Mouse (Mus musculus) C2C12 (cell line): Measurements from ENCODE around the gene Rasgrp3. TPM values are rescaled to one million over a fixed set of nuclear protein-coding genes. Genes with fewer than 3 reads are reported as not detected.

Experiments used
- H3K27me3 ChIP-seq: one replicate; pipeline ENCODE4 v1.6.1; 2011; ENCODE audit not compliant: control insufficient read depth, insufficient read depth, insufficient read length
- H3K36me3 ChIP-seq: one replicate; pipeline ENCODE4 v1.6.1; 2011; ENCODE audit not compliant: control insufficient read depth, insufficient read depth
- H3K4me3 ChIP-seq: one replicate; pipeline ENCODE4 v1.5.1; 2011; ENCODE audit warnings: mild to moderate bottlenecking, control low read depth; ENCODE audit not compliant: poor library complexity, insufficient read depth, severe bottlenecking
- H3K79me2 ChIP-seq: one replicate; pipeline ENCODE4 v1.6.1; 2011; ENCODE audit not compliant: control insufficient read depth, insufficient read depth
- H3K79me3 ChIP-seq: one replicate; pipeline ENCODE4 v1.6.1; 2011; ENCODE audit warnings: low read depth, control low read depth
- H3ac ChIP-seq: one replicate; pipeline ENCODE3; 2011; ENCODE audit warnings: low read depth; ENCODE audit not compliant: control insufficient read depth, insufficient read length
- CEBPB ChIP-seq: IDR thresholded peaks from one replicate; pipeline ENCODE4 v1.6.1; 2011; ENCODE audit warnings: low read depth, mild to moderate bottlenecking, control low read depth, moderate library complexity
- CTCF ChIP-seq: IDR thresholded peaks from one replicate; pipeline ENCODE4 v1.5.1; 2011; ENCODE audit not compliant: control insufficient read depth, insufficient read depth, insufficient read length
- FOSL1 ChIP-seq: IDR thresholded peaks from one replicate; pipeline ENCODE4 v1.8.0; 2011; ENCODE audit warnings: mild to moderate bottlenecking, low read length; ENCODE audit not compliant: poor library complexity, insufficient read depth, severe bottlenecking
- MAX ChIP-seq: IDR thresholded peaks from one replicate; pipeline ENCODE4 v1.6.1; 2011; ENCODE audit warnings: mild to moderate bottlenecking, control low read depth
- MYOD1 ChIP-seq: IDR thresholded peaks from one replicate; pipeline ENCODE4 v1.6.1; 2011; ENCODE audit warnings: low read depth; ENCODE audit not compliant: control insufficient read depth, insufficient read length
- MYOG ChIP-seq: IDR thresholded peaks from one replicate; pipeline ENCODE4 v1.6.1; 2011; ENCODE audit not compliant: control insufficient read depth, insufficient read length; ENCODE audit errors: extremely low read depth
- USF1 ChIP-seq: IDR thresholded peaks from one replicate; pipeline ENCODE4 v1.6.1; 2011; ENCODE audit warnings: low read depth, mild to moderate bottlenecking, control low read depth, moderate library complexity
- long read RNA-seq, 2 experiments: library from polyadenylated mRNA; unstranded; transcript quantifications; one replicate each; pipeline ENCODE4 v2.0.0; 2019 to 2020
- polyA plus RNA-seq: library from polyadenylated mRNA; unstranded; fragments of >200 nt; fragmentation: generic; extraction: Trizol; gene quantifications from one replicate; pipeline ENCODE4 v1.2.1, GENCODE M21; 2012; ENCODE audit warnings: missing spikeins

Rasgrp3 gene
- 0.05 TPM for polyA plus RNA-seq
- long read RNA-seq, experiment 1, result 0 reads
- long read RNA-seq, experiment 2, result 0 reads

DNA sequence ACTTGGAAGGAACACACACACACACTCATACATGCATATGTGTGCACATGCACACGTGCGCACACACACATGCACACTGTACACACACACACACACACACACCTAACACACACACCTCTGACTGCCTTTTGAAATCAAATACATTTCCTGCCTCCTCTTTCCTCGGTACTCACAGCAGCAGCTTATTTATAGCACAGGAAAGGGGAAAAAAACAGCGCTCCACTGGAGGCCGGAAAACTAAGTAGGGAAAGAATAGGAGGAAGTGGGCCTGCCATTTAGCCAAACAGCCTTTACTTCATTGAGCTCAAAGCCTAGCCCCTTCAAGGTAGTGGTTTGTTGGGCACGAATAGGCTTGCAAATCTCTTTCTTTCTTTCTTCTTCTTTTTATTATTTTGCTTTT lies at the start of gene Rasgrp3:
TSS of gene Rasgrp3 (plus strand) at position 298 of the 400 bp plus-strand sequence.
- TF ChIP-seq MYOD1 (no peak), USF1 (no peak), CEBPB (no peak), CTCF (no peak), MYOG (no peak), MAX (no peak), FOSL1 (no peak)
- Histone ChIP-seq H3K27me3 (no peaks in the 10 kb centered on the region), H3K79me3 (no peaks in the 10 kb centered on the region), H3K79me2 (no peaks in the 10 kb centered on the region), H3K36me3 (no peaks in the 10 kb centered on the region), H3K4me3 (no peak within 1 kb of the TSS), H3ac (no peak within 1 kb of the TSS)

- no peak overlapping the region for H3ac ChIP-seq
- H3K36me3 ChIP-seq, result peaks cover 63% of the 10 kb centered on the region
Observed at GRCm38 (mm10) chr17:75388402-75388801, 47.3 kb upstream of the Rasgrp3 start.

GRCm38 (mm10) chr17:75390142-75390541 lies 45.6 kb upstream of the Rasgrp3 start:
- peaks cover 48% of the 10 kb centered on the region for H3K36me3 ChIP-seq
- H3K4me3 ChIP-seq, result no peak overlapping the region
- H3ac ChIP-seq, result no peak overlapping the region
- no peaks in the 10 kb centered on the region for H3K79me3 ChIP-seq
- no peaks in the 10 kb centered on the region for H3K79me2 ChIP-seq
- TF ChIP-seq CEBPB (no peak), USF1 (no peak), MYOD1 (no peak), CTCF (no peak), MYOG (no peak), FOSL1 (no peak), MAX (no peak)
- no peaks in the 10 kb centered on the region for H3K27me3 ChIP-seq

More at GRCm38 (mm10) chr17:75388402-75388801, 47.3 kb upstream of the Rasgrp3 start:
- TF ChIP-seq MYOD1 (no peak), CEBPB (no peak), USF1 (no peak), CTCF (no peak), FOSL1 (no peak), MYOG (no peak), MAX (no peak)
- Histone ChIP-seq H3K79me2 (no peaks in the 10 kb centered on the region), H3K4me3 (no peak overlapping the region), H3K27me3 (no peaks in the 10 kb centered on the region), H3K79me3 (no peaks in the 10 kb centered on the region)

GRCm38 (mm10) chr17:75391429-75392192 lies 44.1 kb upstream of the Rasgrp3 start:
- Histone ChIP-seq H3K79me3 (no peaks in the 10 kb centered on the region), H3K79me2 (no peaks in the 10 kb centered on the region), H3ac (no peak overlapping the region), H3K4me3 (no peak overlapping the region), H3K36me3 (peaks cover 41% of the 10 kb centered on the region), H3K27me3 (no peaks in the 10 kb centered on the region)
- no peak for TF ChIP-seq USF1
- TF ChIP-seq MYOD1, result no peak
- TF ChIP-seq CEBPB, result no peak
- TF ChIP-seq FOSL1, result no peak
- no peak for TF ChIP-seq CTCF
- no peak for TF ChIP-seq MAX
- no peak for TF ChIP-seq MYOG

GRCm38 (mm10) chr17:75406405-75406804 lies 29.3 kb upstream of the Rasgrp3 start:
- no peak for TF ChIP-seq CEBPB
- TF ChIP-seq CTCF, result no peak
- no peak for TF ChIP-seq MAX
- TF ChIP-seq MYOD1, result no peak
- TF ChIP-seq FOSL1, result no peak
- no peak for TF ChIP-seq MYOG
- no peak for TF ChIP-seq USF1
- Histone ChIP-seq H3ac (no peak overlapping the region), H3K36me3 (no peaks in the 10 kb centered on the region), H3K4me3 (no peak overlapping the region), H3K79me3 (no peaks in the 10 kb centered on the region), H3K27me3 (no peaks in the 10 kb centered on the region), H3K79me2 (no peaks in the 10 kb centered on the region)

- Histone ChIP-seq H3K36me3 (no peaks in the 10 kb centered on the region), H3K27me3 (no peaks in the 10 kb centered on the region), H3K4me3 (no peak overlapping the region), H3ac (no peak overlapping the region), H3K79me3 (no peaks in the 10 kb centered on the region), H3K79me2 (no peaks in the 10 kb centered on the region)
- no peak for TF ChIP-seq USF1
- no peak for TF ChIP-seq MYOG
- TF ChIP-seq MAX, result no peak
- no peak for TF ChIP-seq CTCF
- TF ChIP-seq FOSL1, result no peak
- no peak for TF ChIP-seq CEBPB
- TF ChIP-seq MYOD1, result no peak
Observed at GRCm38 (mm10) chr17:75416861-75417260, 18.8 kb upstream of the Rasgrp3 start.
